In the genomic region with DNA sequence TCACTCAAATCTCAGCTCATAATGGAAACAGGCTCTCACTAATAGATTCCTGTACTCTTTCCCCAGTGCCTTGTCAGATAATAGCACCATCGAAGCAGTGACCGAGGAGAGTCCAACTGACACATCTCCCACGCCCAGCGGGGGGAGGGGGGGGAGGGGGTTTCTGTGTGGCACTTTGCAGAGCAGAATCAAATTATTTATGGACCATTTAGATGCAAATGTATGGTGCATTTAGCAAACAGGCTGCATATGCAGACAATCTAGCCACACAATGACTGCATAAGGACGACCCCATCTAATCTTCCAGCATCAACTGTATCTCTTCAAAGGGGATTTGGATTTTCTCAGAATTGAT, we compare ENCODE assay signal across 13 mouse cellular contexts. TPM values are rescaled to one million over a fixed set of nuclear protein-coding genes. Genes with fewer than 3 reads are reported as not detected.
DNase-seq lines count a peak whose midpoint lies in the region; ATAC-seq lines count a peak whose summit lies in the region.
"Had no signal": no experiment of that assay in that cellular context is flagged by ENCODE, and none has a peak within 500 bp of the region (broad histone marks: within the 10 kb centered on the region; RNA-seq: fewer than 3 reads in every experiment).

No protein-coding gene starts in this region.

- H3K27me3 ChIP-seq in hindbrain, embryonic 11.5 days (ENCODE audit: control insufficient read depth, insufficient read depth, low read length): no peaks in the 10 kb centered on the region
- H3K27me3 ChIP-seq in midbrain, embryonic 16.5 days (ENCODE audit: control insufficient read depth, insufficient read depth, low read depth, low read length): no peaks in the 10 kb centered on the region

- DNase-seq in R1 (ENCODE audit: low read depth, low spot score): peak; percentile 23
- peak; percentile 53 for DNase-seq in embryo, embryonic 9.5 days (ENCODE audit: extremely low spot score)
- peak; percentile 88 for DNase-seq in hindbrain, embryonic 11.5 days (ENCODE audit: low spot score)
- DNase-seq in urinary bladder, adult 2 months (ENCODE audit: low spot score): no peak
- no peak for DNase-seq in adrenal gland, adult 8-10 months
- DNase-seq: gastrocnemius, postnatal 25 days; heart, postnatal 10 days; lung, adult 2 months; right cerebral cortex, postnatal 4 days; thymus, adult 18-20 months had no signal

- H3K36me3 ChIP-seq in hindbrain, embryonic 11.5 days (ENCODE audit: control insufficient read depth, insufficient read depth, low read length): no peaks in the 10 kb centered on the region
- H3K36me3 ChIP-seq in midbrain, embryonic 16.5 days (ENCODE audit: control insufficient read depth, insufficient read depth, low read length): no peaks in the 10 kb centered on the region

- ATAC-seq in hindbrain, embryonic 11.5 days (ENCODE audit: low FRiP score): peak; percentile 90
- ATAC-seq in midbrain, embryonic 16.5 days: peak; percentile 71
- no peak for ATAC-seq in megakaryocyte progenitor cell, adult 5-6 weeks (replicated peaks; ENCODE audit: poor library complexity)

- H3K4me3 ChIP-seq in hindbrain, embryonic 11.5 days (ENCODE audit: low read depth, low read length): no peak overlapping the region
- H3K4me3 ChIP-seq in midbrain, embryonic 16.5 days (ENCODE audit: low read depth, low read length): no peak overlapping the region

- no peak overlapping the region for H3K4me2 ChIP-seq in hindbrain, embryonic 11.5 days (replicated peaks; ENCODE audit: low read depth, low read length)
- peak overlapping the region; percentile 17; the same call in 1 of the 2 replicates for H3K4me2 ChIP-seq in midbrain, embryonic 16.5 days (ENCODE audit: low read length)

- no peaks in the 10 kb centered on the region for H3K9me3 ChIP-seq in hindbrain, embryonic 11.5 days (ENCODE audit: control insufficient read depth, low read length)
- H3K9me3 ChIP-seq in midbrain, embryonic 16.5 days (replicated peaks; ENCODE audit: control insufficient read depth, low read length, poor library complexity, severe bottlenecking): no peaks in the 10 kb centered on the region

- no peak overlapping the region for H3K9ac ChIP-seq in hindbrain, embryonic 11.5 days (ENCODE audit: low read depth, low read length)
- H3K9ac ChIP-seq in midbrain, embryonic 16.5 days (ENCODE audit: low read depth, low read length): no peak overlapping the region

- H3K27ac ChIP-seq in hindbrain, embryonic 11.5 days (ENCODE audit: low read depth, low read length): peak overlapping the region; percentile 66
- peak overlapping the region; percentile 40 for H3K27ac ChIP-seq in midbrain, embryonic 16.5 days (ENCODE audit: low read length)

- peaks cover 8% of the 10 kb centered on the region for H3K4me1 ChIP-seq in hindbrain, embryonic 11.5 days (replicated peaks; ENCODE audit: control insufficient read depth, insufficient read depth, low read length)
- peaks cover 15% of the 10 kb centered on the region for H3K4me1 ChIP-seq in midbrain, embryonic 16.5 days (ENCODE audit: control insufficient read depth, insufficient read depth, low read length)

- 13% methylated on average over 5 of the region's 5 CpGs for WGBS in hindbrain, embryonic 11.5 days
- WGBS in midbrain, embryonic 16.5 days: 13% methylated on average over 5 of the region's 5 CpGs

RNA-seq across cellular contexts. Expression of a gene that starts 51.9 kb away (rescaled TPM):
- polyA plus RNA-seq in hindbrain, embryonic 11.5 days (2014; fragmentation: Nextera tagmentation; extraction: Ambion mirVana): not detected in 2 replicates
- polyA plus RNA-seq in midbrain, embryonic 16.5 days (2015; fragmentation: Nextera tagmentation; extraction: Ambion mirVana): not detected in 2 replicates
- total RNA-seq in megakaryocyte progenitor cell, adult 5-6 weeks (2015): not detected in 2 replicates
- total RNA-seq in megakaryocyte progenitor cell, adult 5-6 weeks (2017): not detected in 2 replicates
- polyA plus RNA-seq in urinary bladder, adult 2 months (2012; rRNA removed): not detected in 2 replicates
- not detected for total RNA-seq in adrenal gland, adult 8-10 months (2022)
- total RNA-seq: gastrocnemius, postnatal 25 days; heart, postnatal 10 days; left cerebral cortex, postnatal 36 days had no signal
- polyA plus RNA-seq: lung, adult 2 months had no signal

Comparison
In these comparisons a context has a peak if more than half of its experiments do, and no peak if none do; other contexts are left out.
1. DNase-seq: peak in R1 (single experiment), embryo, embryonic 9.5 days (single experiment) and hindbrain, embryonic 11.5 days (single experiment); none in urinary bladder, adult 2 months (single experiment) and adrenal gland, adult 8-10 months (single experiment).